Mouse (Mus musculus): Measurements from ENCODE around the gene Ppfia2. TPM values are rescaled to one million over a fixed set of nuclear protein-coding genes. Genes with fewer than 3 reads are reported as not detected.

Ppfia2 gene
- polyA plus RNA-seq, 1 experiment from 2014 or later: 0.51 TPM

GRCm38 (mm10) chr10:106633898-106634297, 163.8 kb downstream of the Ppfia2 start:
- 66% methylated on average over 7 of the region's 7 CpGs for WGBS
- Histone ChIP-seq H3K27ac (ENCODE audit: low read length) (no peak overlapping the region), H3K4me3 (ENCODE audit: low read length) (no peak overlapping the region), H3K9me3 (ENCODE audit: control insufficient read depth, low read length) (no peaks in the 10 kb centered on the region), H3K9ac (ENCODE audit: low read depth, low read length) (no peak overlapping the region), H3K4me1 (ENCODE audit: control insufficient read depth, insufficient read depth, low read length) (no peaks in the 10 kb centered on the region), H3K27me3 (replicated peaks; ENCODE audit: control insufficient read depth, insufficient read depth, low read length) (no peaks in the 10 kb centered on the region), H3K4me2 (ENCODE audit: low read depth, low read length) (no peak overlapping the region), H3K36me3 (ENCODE audit: control insufficient read depth, insufficient read depth, low read length) (no peaks in the 10 kb centered on the region)
- no peak for ATAC-seq

DNA sequence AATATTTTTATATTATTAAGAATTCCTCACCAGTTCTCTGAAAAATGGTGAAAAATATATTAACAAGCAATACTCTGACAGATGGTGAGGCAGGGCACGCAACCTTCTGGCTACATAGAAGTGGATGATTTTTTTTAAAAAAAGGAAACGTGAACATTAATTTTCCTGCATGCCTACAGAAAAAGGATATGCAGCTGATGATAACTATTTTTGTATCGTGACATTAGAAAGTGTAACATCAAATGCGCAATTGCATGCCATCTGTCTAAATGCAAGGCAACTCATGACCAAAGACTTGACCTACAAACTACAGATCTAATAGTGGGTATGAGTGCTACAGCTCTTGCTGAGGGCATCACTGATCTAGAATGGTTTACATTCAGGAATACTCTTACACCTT, 182.1 kb downstream of the Ppfia2 start:
- 90% methylated on average over 4 of the region's 4 CpGs for WGBS
- Histone ChIP-seq H3K4me1 (ENCODE audit: control insufficient read depth, insufficient read depth, low read length) (no peaks in the 10 kb centered on the region), H3K4me3 (ENCODE audit: low read length) (no peak overlapping the region), H3K36me3 (ENCODE audit: control insufficient read depth, insufficient read depth, low read length) (no peaks in the 10 kb centered on the region), H3K9me3 (ENCODE audit: control insufficient read depth, low read length) (no peaks in the 10 kb centered on the region), H3K27ac (ENCODE audit: low read length) (no peak overlapping the region), H3K9ac (ENCODE audit: low read depth, low read length) (no peak overlapping the region), H3K27me3 (replicated peaks; ENCODE audit: control insufficient read depth, insufficient read depth, low read length) (no peaks in the 10 kb centered on the region), H3K4me2 (ENCODE audit: low read depth, low read length) (no peak overlapping the region)
- no peak for ATAC-seq

- ATAC-seq: no peak
- H3K4me1 ChIP-seq (ENCODE audit: control insufficient read depth, insufficient read depth, low read length): no peaks in the 10 kb centered on the region
Measured at GRCm38 (mm10) chr10:106665221-106665620, 195.1 kb downstream of the Ppfia2 start.

DNA sequence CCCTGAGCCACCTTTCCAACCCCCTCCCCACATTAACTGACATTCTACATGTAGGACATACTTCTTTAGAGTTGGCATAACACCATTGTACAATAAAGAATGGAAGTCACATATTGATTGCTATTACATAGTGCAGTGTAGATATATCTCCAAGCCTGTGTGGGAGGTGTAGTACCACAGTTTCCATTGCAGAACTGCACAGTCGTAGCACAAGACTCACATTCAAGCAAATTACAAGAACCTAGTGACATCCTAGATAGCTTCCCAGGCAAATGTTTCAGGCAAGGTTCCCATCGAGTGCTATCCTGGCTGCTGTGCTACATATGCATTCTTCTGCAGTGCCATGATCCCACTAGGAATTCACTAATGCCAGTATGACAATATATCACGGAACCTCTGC, 200.0 kb downstream of the Ppfia2 start:
- Histone ChIP-seq H3K36me3 (ENCODE audit: control insufficient read depth, insufficient read depth, low read length) (no peaks in the 10 kb centered on the region), H3K4me2 (ENCODE audit: low read depth, low read length) (no peak overlapping the region), H3K27ac (ENCODE audit: low read length) (no peak overlapping the region), H3K9me3 (ENCODE audit: control insufficient read depth, low read length) (no peaks in the 10 kb centered on the region), H3K27me3 (replicated peaks; ENCODE audit: control insufficient read depth, insufficient read depth, low read length) (no peaks in the 10 kb centered on the region), H3K9ac (ENCODE audit: low read depth, low read length) (no peak overlapping the region), H3K4me3 (ENCODE audit: low read length) (no peak overlapping the region), H3K4me1 (ENCODE audit: control insufficient read depth, insufficient read depth, low read length) (no peaks in the 10 kb centered on the region)
- 81% methylated on average over 3 of the region's 3 CpGs for WGBS
- ATAC-seq: no peak

More at GRCm38 (mm10) chr10:106665221-106665620, 195.1 kb downstream of the Ppfia2 start:
- Histone ChIP-seq H3K27me3 (replicated peaks; ENCODE audit: control insufficient read depth, insufficient read depth, low read length) (no peaks in the 10 kb centered on the region), H3K4me2 (ENCODE audit: low read depth, low read length) (no peak overlapping the region), H3K4me3 (ENCODE audit: low read length) (no peak overlapping the region), H3K9ac (ENCODE audit: low read depth, low read length) (no peak overlapping the region), H3K9me3 (ENCODE audit: control insufficient read depth, low read length) (no peaks in the 10 kb centered on the region), H3K36me3 (ENCODE audit: control insufficient read depth, insufficient read depth, low read length) (no peaks in the 10 kb centered on the region), H3K27ac (ENCODE audit: low read length) (no peak overlapping the region)
- 90% methylated on average over 3 of the region's 3 CpGs for WGBS

DNA sequence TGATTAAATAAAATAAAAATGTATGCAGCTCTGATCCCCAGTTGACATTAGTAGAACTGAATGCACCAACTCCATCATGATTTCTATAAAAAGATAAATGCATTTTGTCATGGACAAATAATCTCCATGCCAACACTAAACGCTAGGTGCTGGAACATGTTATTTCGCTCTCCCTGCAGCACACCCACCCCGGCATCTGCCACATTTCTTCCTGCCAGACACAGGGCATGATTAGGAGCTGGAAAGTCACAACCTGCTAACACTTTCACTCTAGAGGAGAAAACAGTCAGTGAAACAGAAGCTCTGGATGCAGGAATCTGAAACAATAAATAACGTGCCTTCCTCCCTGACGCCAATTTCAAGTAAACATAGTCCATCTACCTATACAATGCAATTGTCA, 211.3 kb downstream of the Ppfia2 start:
- no peak for ATAC-seq
- WGBS: 80% methylated on average over 5 of the region's 5 CpGs

GRCm38 (mm10) chr10:106685519-106685918, 215.4 kb downstream of the Ppfia2 start:
- no peak overlapping the region for H3K27ac ChIP-seq (ENCODE audit: low read length)
- H3K9ac ChIP-seq (ENCODE audit: low read depth, low read length): no peak overlapping the region
- 71% methylated on average over 3 of the region's 3 CpGs for WGBS
- H3K36me3 ChIP-seq (ENCODE audit: control insufficient read depth, insufficient read depth, low read length): no peaks in the 10 kb centered on the region
- no peaks in the 10 kb centered on the region for H3K27me3 ChIP-seq (replicated peaks; ENCODE audit: control insufficient read depth, insufficient read depth, low read length)
- H3K4me2 ChIP-seq (ENCODE audit: low read depth, low read length): no peak overlapping the region
- no peaks in the 10 kb centered on the region for H3K9me3 ChIP-seq (ENCODE audit: control insufficient read depth, low read length)
- ATAC-seq: no peak
- H3K4me3 ChIP-seq (ENCODE audit: low read length): no peak overlapping the region
- H3K4me1 ChIP-seq (ENCODE audit: control insufficient read depth, insufficient read depth, low read length): no peaks in the 10 kb centered on the region

More for the DNA sequence above, 211.3 kb downstream of the Ppfia2 start:
- no peaks in the 10 kb centered on the region for H3K36me3 ChIP-seq (ENCODE audit: control insufficient read depth, insufficient read depth, low read length)
- no peaks in the 10 kb centered on the region for H3K9me3 ChIP-seq (ENCODE audit: control insufficient read depth, low read length)
- H3K27me3 ChIP-seq (replicated peaks; ENCODE audit: control insufficient read depth, insufficient read depth, low read length): no peaks in the 10 kb centered on the region
- no peaks in the 10 kb centered on the region for H3K4me1 ChIP-seq (ENCODE audit: control insufficient read depth, insufficient read depth, low read length)
- no peak overlapping the region for H3K4me2 ChIP-seq (ENCODE audit: low read depth, low read length)
- H3K9ac ChIP-seq (ENCODE audit: low read depth, low read length): no peak overlapping the region
- no peak overlapping the region for H3K4me3 ChIP-seq (ENCODE audit: low read length)
- H3K27ac ChIP-seq (ENCODE audit: low read length): no peak overlapping the region

DNA sequence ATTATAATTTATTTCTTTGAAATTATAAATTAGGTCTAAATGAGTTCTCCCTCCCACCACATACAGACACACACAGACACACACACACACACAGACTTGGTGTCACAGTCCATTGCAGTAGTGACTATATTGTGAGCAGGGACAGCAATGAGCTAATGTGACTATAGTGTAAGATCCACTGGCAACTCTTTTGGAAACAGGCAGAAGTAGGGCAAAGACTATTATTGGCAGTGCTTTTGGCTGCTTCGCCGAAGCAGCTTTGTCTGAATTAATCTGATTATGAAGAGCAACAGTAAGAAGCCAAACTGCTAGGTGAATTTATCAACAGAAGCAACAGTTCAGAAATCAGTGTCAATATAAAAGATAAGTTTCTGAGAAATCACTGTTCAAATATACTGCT, 249.8 kb downstream of the Ppfia2 start:
- Histone ChIP-seq H3K27me3 (replicated peaks; ENCODE audit: control insufficient read depth, insufficient read depth, low read length) (no peaks in the 10 kb centered on the region), H3K9ac (ENCODE audit: low read depth, low read length) (no peak overlapping the region), H3K4me3 (ENCODE audit: low read length) (no peak overlapping the region), H3K4me2 (ENCODE audit: low read depth, low read length) (no peak overlapping the region), H3K9me3 (ENCODE audit: control insufficient read depth, low read length) (no peaks in the 10 kb centered on the region), H3K4me1 (ENCODE audit: control insufficient read depth, insufficient read depth, low read length) (no peaks in the 10 kb centered on the region), H3K27ac (ENCODE audit: low read length) (no peak overlapping the region), H3K36me3 (ENCODE audit: control insufficient read depth, insufficient read depth, low read length) (no peaks in the 10 kb centered on the region)
- no peak for ATAC-seq
- 70% methylated on average over 2 of the region's 2 CpGs for WGBS

DNA sequence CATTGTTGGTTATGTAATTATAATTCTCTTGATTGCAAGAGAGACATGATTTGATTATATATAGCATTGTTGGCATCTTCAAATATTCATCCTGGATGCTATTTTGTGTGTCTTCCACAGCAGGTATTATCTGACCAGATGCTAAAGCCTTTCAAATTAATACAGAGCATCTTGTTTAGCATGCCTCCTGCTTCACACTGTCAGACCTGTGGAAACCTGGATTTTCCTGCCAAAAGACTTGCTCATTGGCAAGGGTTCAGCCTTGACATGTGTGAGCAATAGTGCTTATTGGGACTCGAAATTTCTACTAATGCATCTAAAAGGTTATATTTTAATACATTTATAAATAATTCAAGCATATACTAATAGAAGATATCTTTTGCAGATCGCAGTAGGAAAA, 262.1 kb downstream of the Ppfia2 start:
- no peaks in the 10 kb centered on the region for H3K4me1 ChIP-seq (ENCODE audit: control insufficient read depth, insufficient read depth, low read length)
- H3K36me3 ChIP-seq (ENCODE audit: control insufficient read depth, insufficient read depth, low read length): no peaks in the 10 kb centered on the region
- H3K9me3 ChIP-seq (ENCODE audit: control insufficient read depth, low read length): no peaks in the 10 kb centered on the region
- 75% methylated on average over 2 of the region's 2 CpGs for WGBS
- H3K4me2 ChIP-seq (ENCODE audit: low read depth, low read length): no peak overlapping the region
- no peak for ATAC-seq
- H3K27me3 ChIP-seq (replicated peaks; ENCODE audit: control insufficient read depth, insufficient read depth, low read length): no peaks in the 10 kb centered on the region
- H3K9ac ChIP-seq (ENCODE audit: low read depth, low read length): no peak overlapping the region
- H3K4me3 ChIP-seq (ENCODE audit: low read length): no peak overlapping the region
- no peak overlapping the region for H3K27ac ChIP-seq (ENCODE audit: low read length)

- no peaks in the 10 kb centered on the region for H3K9me3 ChIP-seq (ENCODE audit: control insufficient read depth, low read length)
- H3K9ac ChIP-seq (ENCODE audit: low read depth, low read length): no peak overlapping the region
- no peak overlapping the region for H3K27ac ChIP-seq (ENCODE audit: low read length)
- no peaks in the 10 kb centered on the region for H3K4me1 ChIP-seq (ENCODE audit: control insufficient read depth, insufficient read depth, low read length)
- no peaks in the 10 kb centered on the region for H3K27me3 ChIP-seq (replicated peaks; ENCODE audit: control insufficient read depth, insufficient read depth, low read length)
- WGBS: 64% methylated on average over 4 of the region's 4 CpGs
- no peak for ATAC-seq
- no peaks in the 10 kb centered on the region for H3K36me3 ChIP-seq (ENCODE audit: control insufficient read depth, insufficient read depth, low read length)
- H3K4me3 ChIP-seq (ENCODE audit: low read length): no peak overlapping the region
- no peak overlapping the region for H3K4me2 ChIP-seq (ENCODE audit: low read depth, low read length)
Measured at GRCm38 (mm10) chr10:106736230-106737063, 266.3 kb downstream of the Ppfia2 start.

DNA sequence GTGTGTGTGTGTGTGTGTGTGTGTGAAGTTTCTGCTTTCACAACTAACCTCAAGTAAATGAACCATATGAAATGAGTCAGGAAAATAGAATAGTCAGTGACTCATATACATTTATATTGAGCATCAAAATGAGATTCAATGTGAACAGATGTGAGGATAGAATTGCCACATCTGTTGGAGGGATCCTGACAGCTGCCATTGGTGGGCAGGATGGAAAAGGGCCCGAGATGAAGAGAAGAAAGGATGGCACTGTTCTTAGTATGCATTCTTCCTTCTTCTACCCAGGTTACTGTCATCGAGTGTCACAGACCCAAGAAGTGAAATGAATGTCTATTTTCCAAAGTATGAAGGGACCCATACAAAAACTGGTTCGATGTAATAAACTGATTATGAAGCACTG, 268.1 kb downstream of the Ppfia2 start:
- no peak overlapping the region for H3K9ac ChIP-seq (ENCODE audit: low read depth, low read length)
- ATAC-seq: no peak

More for the DNA sequence above, 268.1 kb downstream of the Ppfia2 start:
- Histone ChIP-seq H3K36me3 (ENCODE audit: control insufficient read depth, insufficient read depth, low read length) (no peaks in the 10 kb centered on the region), H3K9me3 (ENCODE audit: control insufficient read depth, low read length) (no peaks in the 10 kb centered on the region), H3K27me3 (replicated peaks; ENCODE audit: control insufficient read depth, insufficient read depth, low read length) (no peaks in the 10 kb centered on the region), H3K4me1 (ENCODE audit: control insufficient read depth, insufficient read depth, low read length) (no peaks in the 10 kb centered on the region), H3K4me3 (ENCODE audit: low read length) (no peak overlapping the region), H3K27ac (ENCODE audit: low read length) (no peak overlapping the region), H3K4me2 (ENCODE audit: low read depth, low read length) (no peak overlapping the region)
- WGBS: 74% methylated on average over 3 of the region's 3 CpGs

All from intestine, embryonic 16.5 days (tissue).